Mouse (Mus musculus) ES-CJ7 (cell line): Measurements from ENCODE around the gene Mcl1.
"Not testable (repeated sequence)": the region's sequence is repeated elsewhere in the genome, so short reads cannot be mapped to it uniquely, and the experiment has no call there.

Experiments used
- DNase-seq: peaks from one replicate; pipeline ENCODE4 v3.0.0; 2011; ENCODE audit warnings: low read depth, low spot score

The Mcl1 gene

GRCm38 (mm10) chr3:95658236-95658867, at the start of gene Mcl1:
Gene Mcl1, plus strand, starts transcription at chr3:95658788.
- peak; percentile 87 for DNase-seq

DNA sequence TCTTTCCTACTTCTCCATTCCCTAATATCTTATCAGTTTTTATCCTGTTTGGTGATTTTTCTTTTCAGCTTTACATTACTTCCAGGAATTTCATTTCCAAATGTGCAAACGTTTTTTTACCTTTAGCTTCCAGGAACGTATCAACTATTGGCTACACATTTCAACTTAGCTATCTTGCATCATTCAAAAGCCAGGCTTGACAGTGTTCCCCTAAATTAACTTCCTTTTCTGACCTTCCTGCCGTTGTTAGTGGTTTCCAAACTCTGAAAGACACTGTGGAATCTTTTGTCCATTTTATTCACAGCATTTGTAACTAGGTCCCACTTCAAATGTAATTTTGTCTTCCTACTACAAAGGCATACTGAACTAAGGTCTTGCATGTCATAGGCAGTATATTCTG, 49.4 kb upstream of the Mcl1 start:
- DNase-seq = no peak

DNA sequence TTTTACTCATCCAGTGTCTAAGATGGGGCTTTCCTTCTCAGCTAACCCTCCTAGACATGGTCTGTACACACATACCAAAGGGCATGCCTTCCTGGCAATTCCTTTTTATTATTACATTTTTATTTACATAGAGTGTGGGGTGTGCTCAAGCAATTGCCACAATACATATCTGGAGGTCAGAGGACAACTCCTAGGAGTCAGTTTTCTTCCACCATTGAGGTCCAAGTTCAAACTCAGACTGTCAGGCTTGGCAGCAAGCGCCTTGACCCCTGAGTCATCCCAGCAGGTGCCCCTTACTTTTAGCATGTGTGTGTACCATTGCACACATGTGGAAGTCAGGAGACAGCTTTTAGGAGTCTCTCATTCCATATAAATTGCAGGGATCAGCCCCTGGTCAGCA, 44.6 kb upstream of the Mcl1 start:
- DNase-seq = no peak

- DNase-seq = no peak
These were observed 40.1 kb upstream of the Mcl1 start for GRCm38 (mm10) chr3:95618511-95618910.

- DNase-seq = no peak
These were observed 37.3 kb upstream of the Mcl1 start for GRCm38 (mm10) chr3:95621241-95621640.

DNA sequence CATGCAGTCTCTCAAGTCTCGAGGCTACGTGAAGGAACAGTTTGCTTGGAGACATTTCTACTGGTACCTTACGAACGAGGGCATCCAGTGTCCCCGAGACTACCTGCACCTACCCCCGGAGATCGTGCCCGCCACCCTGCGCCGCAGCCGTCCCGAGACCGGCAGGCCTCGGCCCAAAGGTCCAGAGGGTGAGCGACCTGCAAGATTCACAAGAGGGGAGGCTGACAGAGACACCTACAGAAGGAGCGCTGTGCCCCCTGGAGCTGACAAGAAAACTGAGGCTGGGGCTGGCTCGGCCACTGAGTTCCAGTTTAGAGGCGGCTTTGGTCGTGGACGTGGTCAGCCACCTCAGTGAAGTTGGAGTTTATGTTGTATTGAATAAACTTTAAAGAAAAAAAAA, 36.2 kb upstream of the Mcl1 start:
- DNase-seq = not testable (repeated sequence)

- DNase-seq = no peak
These were observed 35.0 kb upstream of the Mcl1 start for GRCm38 (mm10) chr3:95623551-95623950.

- DNase-seq = not testable (repeated sequence)
These were observed 34.5 kb upstream of the Mcl1 start for GRCm38 (mm10) chr3:95623991-95624515.

DNA sequence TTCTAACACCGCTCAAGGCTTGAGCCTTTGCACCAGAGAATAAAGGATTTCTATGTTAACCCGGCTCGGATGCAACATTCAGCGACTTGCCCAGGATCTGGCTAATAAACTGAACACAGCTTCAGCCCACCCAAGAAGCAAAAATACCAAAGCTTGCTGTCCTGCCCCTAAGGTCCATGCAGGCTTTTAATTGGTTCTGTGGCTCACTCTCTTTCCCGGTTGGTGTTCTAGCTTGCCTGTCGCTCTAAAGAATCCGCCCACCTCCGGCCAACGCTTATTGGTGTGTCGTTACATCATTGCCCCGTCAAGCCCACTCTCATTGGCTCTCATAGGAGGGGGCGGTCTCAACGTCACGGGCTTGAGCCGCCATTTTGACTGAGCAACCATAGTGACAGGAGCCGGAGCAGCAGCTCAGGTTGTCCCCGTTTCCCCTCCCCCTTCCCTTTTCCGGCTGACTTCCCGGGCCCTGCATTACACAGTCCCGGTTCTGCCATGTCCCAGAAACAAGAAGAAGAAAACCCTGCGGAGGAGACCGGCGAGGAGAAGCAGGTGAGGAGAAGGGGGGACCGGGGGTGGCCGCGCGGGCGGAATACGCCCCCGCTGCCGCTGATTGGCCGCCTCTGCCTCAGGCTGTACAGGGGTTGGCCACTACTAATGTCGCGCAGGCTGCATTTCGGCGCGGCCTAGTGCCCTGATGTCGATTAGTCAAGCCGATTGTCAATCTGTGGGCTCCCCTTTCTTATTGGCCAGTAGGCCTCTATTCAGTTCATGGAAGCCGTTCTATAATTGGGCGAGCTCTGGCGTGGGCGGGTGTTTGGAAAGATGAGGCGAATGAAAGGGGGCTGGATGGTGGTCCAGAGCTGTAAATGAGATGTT, 33.7 kb upstream of the Mcl1 start, which contains the start of gene Ensa:
Ensa (plus strand) TSS at position 366 of the 876 bp plus-strand sequence.
- peak; percentile 100 for DNase-seq

DNA sequence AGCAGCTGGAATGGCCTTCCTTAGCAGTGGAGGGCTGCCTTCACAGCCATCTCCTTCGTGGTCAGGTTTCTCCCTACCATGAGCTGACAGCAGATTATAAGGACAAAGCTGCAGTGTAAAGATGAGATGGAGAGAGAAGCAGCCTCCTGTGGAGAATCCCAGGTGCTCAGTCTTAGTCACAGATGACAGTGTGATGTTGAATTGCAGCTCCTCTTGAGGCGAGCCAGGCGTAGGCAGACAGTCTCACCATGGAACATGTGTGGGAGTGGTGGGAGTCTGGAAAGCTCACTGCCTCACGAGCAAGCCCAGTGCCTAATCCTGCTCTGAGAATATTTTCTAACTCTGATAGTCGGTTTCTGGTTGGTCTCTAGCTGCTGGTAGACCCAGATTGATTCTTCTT, 30.8 kb upstream of the Mcl1 start:
- DNase-seq = no peak

- DNase-seq = no peak
These were observed 28.8 kb upstream of the Mcl1 start for GRCm38 (mm10) chr3:95629755-95630154.

DNA sequence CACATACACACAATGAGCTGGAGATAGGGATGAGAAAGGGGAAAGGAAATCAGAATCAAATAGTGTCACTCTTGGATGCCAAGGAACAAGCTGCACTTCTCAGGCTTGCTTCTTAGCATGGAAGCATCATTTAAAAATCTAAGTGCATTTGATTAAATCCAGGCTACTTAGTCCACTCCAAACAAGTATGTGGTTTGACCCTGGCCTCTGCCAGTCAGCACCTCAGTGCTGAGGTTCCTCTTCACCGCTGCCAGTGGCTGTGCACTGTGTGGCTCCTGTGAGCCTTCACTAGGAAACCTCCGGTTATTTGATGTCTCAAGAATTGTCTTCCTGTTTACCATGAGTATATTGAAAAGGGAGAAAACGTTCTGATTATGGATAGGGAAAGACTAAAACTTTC, 27.7 kb upstream of the Mcl1 start:
- DNase-seq = no peak

GRCm38 (mm10) chr3:95631304-95631703, 27.3 kb upstream of the Mcl1 start:
- DNase-seq = no peak

- peak; percentile 72 for DNase-seq
These were observed 25.7 kb upstream of the Mcl1 start for GRCm38 (mm10) chr3:95632648-95633588.

- DNase-seq = no peak
These were observed 23.0 kb upstream of the Mcl1 start for GRCm38 (mm10) chr3:95635636-95636035.

DNA sequence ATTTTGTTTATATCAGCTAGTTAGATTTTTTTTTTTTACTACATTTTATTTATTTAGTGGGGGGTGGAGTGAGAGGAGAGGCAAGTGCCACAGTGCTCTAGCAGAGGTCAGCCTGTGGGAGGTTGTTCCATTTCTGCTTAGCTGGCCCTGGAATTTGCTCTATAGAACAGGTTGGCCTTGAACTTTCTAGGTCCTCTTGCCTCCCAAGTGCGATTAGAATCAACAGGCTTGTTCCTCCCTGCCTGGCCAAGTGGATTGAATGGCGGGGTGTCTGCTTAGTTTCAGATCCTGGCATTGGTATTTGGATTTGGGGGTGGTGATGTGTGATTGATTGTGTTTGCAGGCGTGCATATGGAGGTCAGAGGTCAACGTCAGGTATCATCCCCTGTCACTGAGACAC, 22.5 kb upstream of the Mcl1 start:
- DNase-seq = peak; percentile 77

- DNase-seq = peak; percentile 48
These were observed 18.9 kb upstream of the Mcl1 start for GRCm38 (mm10) chr3:95639694-95640093.

DNA sequence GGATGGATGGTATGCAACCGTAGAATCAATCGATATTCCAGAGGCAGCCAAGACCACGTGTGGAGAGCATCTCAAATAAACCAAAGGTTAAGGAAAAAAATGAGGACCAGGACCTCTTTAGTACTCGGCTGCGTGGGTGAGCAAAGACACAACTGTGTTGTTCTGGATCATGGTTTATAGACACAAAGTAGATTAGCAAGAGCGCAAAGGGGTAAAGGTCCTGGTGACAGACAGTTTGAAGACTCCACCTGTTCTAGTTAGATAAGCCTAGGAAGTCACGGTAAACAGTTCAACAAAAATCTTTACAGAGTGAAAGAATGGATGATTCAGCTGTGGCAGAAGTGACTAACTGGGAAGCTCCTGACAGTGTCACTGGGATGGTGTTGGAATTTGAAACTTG, 15.5 kb upstream of the Mcl1 start:
- no peak for DNase-seq

GRCm38 (mm10) chr3:95645313-95646235, 13.0 kb upstream of the Mcl1 start:
- DNase-seq = peak; percentile 95

GRCm38 (mm10) chr3:95648016-95648415, 10.6 kb upstream of the Mcl1 start:
- DNase-seq = no peak
